Mouse (Mus musculus) small intestine, adult 2 months (tissue): Measurements from ENCODE around the gene Cdc42ep3. TPM values are rescaled to one million over a fixed set of nuclear protein-coding genes. Genes with fewer than 3 reads are reported as not detected.

Experiments
- H3K27ac ChIP-seq: fragments of 200-500 bp; 2 replicates; pipeline ENCODE4 v1.5.1; 2012; ENCODE audit warnings: low read depth, low read length, control low read depth, inconsistent platforms; ENCODE audit not compliant: insufficient read depth
- H3K27me3 ChIP-seq: fragments of 200-500 bp; 2 replicates; pipeline ENCODE4 v1.6.1; 2012; ENCODE audit warnings: mild to moderate bottlenecking, moderate library complexity, low read length, inconsistent platforms; ENCODE audit not compliant: control insufficient read depth, insufficient read depth
- H3K36me3 ChIP-seq: fragments of 200-500 bp; 2 replicates; pipeline ENCODE4 v1.6.1; 2012; ENCODE audit warnings: mild to moderate bottlenecking, low read length, control low read depth, inconsistent platforms; ENCODE audit not compliant: control insufficient read depth, insufficient read depth
- H3K4me1 ChIP-seq: fragments of 200-500 bp; 2 replicates; pipeline ENCODE4 v1.6.1; 2012; ENCODE audit warnings: low read length, inconsistent platforms, mixed read lengths; ENCODE audit not compliant: control insufficient read depth, insufficient read depth, insufficient read length
- H3K4me3 ChIP-seq: fragments of 200-500 bp; 2 replicates; pipeline ENCODE4 v1.5.1; 2012; ENCODE audit warnings: low read depth, mild to moderate bottlenecking, control low read depth, inconsistent platforms, low read length, moderate library complexity
- CTCF ChIP-seq: fragments of 200-500 bp; IDR thresholded peaks from 2 replicates; pipeline ENCODE4 v1.5.1; 2012; ENCODE audit warnings: low read depth, mild to moderate bottlenecking, control low read depth, inconsistent platforms, low read length, moderate library complexity, mixed read lengths; ENCODE audit not compliant: insufficient replicate concordance, insufficient read length; ENCODE audit errors: extremely low read depth
- POLR2A ChIP-seq: fragments of 200-500 bp; IDR thresholded peaks from 2 replicates; pipeline ENCODE4 v1.6.1; 2012; ENCODE audit warnings: low read depth, mild to moderate bottlenecking, control low read depth, inconsistent platforms, low read length, moderate library complexity
- WGBS: fragments of 180-500 bp; shearing (Covaris S2); methylation state at CpG from one replicate; pipeline ENCODE4 v1.1.7; 2018; 5-methylcytosine and 5-hydroxymethylcytosine counted together
- polyA plus RNA-seq: library from polyadenylated mRNA; depleted of rRNA; stranded (reverse); fragments of >200 nt; gene quantifications from 2 replicates; pipeline ENCODE4 v1.2.3, GENCODE M21; 2012; rRNA removed

Gene Cdc42ep3
- polyA plus RNA-seq: 4.4 and 5.0 TPM in 2 replicates

- peaks cover 14% of the 10 kb centered on the region for H3K27me3 ChIP-seq
- under 1% methylated on average over 73 of the region's 74 CpGs for WGBS
These were observed at the start of gene Cdc42ep3 for GRCm38 (mm10) chr17:79354444-79355270. Cdc42ep3 (minus strand) TSS chr17:79355091.

GRCm38 (mm10) chr17:79400356-79400755, 45.5 kb upstream of the Cdc42ep3 start:
- TF ChIP-seq CTCF (no peak), POLR2A (no peak)
- Histone ChIP-seq H3K27ac (no peak overlapping the region), H3K4me1 (no peaks in the 10 kb centered on the region), H3K4me3 (no peak overlapping the region), H3K36me3 (no peaks in the 10 kb centered on the region), H3K27me3 (no peaks in the 10 kb centered on the region)
- WGBS: 70% methylated on average over 2 of the region's 2 CpGs

More at GRCm38 (mm10) chr17:79354444-79355270, at the start of gene Cdc42ep3:
- peak within 1 kb of the TSS; percentile 74 for H3K4me3 ChIP-seq
- peaks cover 7% of the 10 kb centered on the region; the same call in 1 of the 2 replicates for H3K4me1 ChIP-seq
- peak within 1 kb of the TSS; percentile 75 for H3K27ac ChIP-seq
- TF ChIP-seq CTCF: no peak
- TF ChIP-seq POLR2A: peak; percentile 35; the same call in 1 of the 2 replicates
- no peaks in the 10 kb centered on the region for H3K36me3 ChIP-seq

- Histone ChIP-seq H3K27ac (no peak overlapping the region), H3K27me3 (no peaks in the 10 kb centered on the region), H3K4me3 (no peak overlapping the region), H3K4me1 (no peaks in the 10 kb centered on the region), H3K36me3 (no peaks in the 10 kb centered on the region)
- 76% methylated on average over 3 of the region's 3 CpGs for WGBS
- TF ChIP-seq CTCF: no peak
- TF ChIP-seq POLR2A: no peak
These were observed 43.5 kb upstream of the Cdc42ep3 start for GRCm38 (mm10) chr17:79398416-79398815.

- Histone ChIP-seq H3K4me1 (no peaks in the 10 kb centered on the region), H3K27me3 (no peaks in the 10 kb centered on the region), H3K36me3 (no peaks in the 10 kb centered on the region), H3K27ac (no peak overlapping the region), H3K4me3 (no peak overlapping the region)
- 36% methylated on average over 5 of the region's 5 CpGs for WGBS
- TF ChIP-seq CTCF (no peak), POLR2A (no peak)
These were observed 39.9 kb upstream of the Cdc42ep3 start for GRCm38 (mm10) chr17:79394799-79395198.

GRCm38 (mm10) chr17:79393886-79394285, 39.0 kb upstream of the Cdc42ep3 start:
- 61% methylated on average over 7 of the region's 7 CpGs for WGBS
- no peaks in the 10 kb centered on the region for H3K4me1 ChIP-seq
- no peaks in the 10 kb centered on the region for H3K27me3 ChIP-seq
- H3K4me3 ChIP-seq: no peak overlapping the region
- TF ChIP-seq CTCF: no peak
- no peak for TF ChIP-seq POLR2A
- H3K36me3 ChIP-seq: no peaks in the 10 kb centered on the region
- no peak overlapping the region for H3K27ac ChIP-seq

DNA sequence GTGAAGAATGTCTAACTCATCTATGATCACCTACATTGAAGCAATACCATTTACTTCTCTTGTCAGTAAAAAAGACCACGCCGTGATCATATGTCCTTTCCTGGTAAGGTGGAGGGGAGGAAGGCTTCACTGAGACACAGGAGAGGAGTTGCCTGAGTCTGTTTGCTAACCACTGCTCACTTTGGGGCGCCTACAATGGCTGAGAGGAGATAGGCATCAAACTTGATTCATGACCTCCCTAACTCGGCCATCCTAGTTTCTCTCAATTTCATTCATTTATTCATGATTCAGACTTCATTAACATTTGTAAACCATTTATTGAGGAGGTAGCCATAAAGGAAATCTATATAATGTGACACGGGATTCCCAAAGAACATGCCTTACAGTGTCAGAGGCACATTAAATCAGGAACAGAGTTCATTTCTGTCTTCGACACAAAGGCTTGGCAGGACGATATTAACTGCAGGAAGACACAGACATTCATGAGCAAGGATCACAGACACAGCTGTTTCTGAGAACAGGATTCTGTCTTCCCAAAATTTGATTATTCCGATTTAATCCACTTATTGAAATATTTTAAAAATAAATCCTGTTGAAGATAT, 32.7 kb upstream of the Cdc42ep3 start:
- WGBS: 76% methylated on average over 8 of the region's 8 CpGs
- Histone ChIP-seq H3K4me3 (no peak overlapping the region), H3K27ac (no peak overlapping the region), H3K27me3 (no peaks in the 10 kb centered on the region), H3K36me3 (no peaks in the 10 kb centered on the region), H3K4me1 (no peaks in the 10 kb centered on the region)
- TF ChIP-seq CTCF (no peak), POLR2A (no peak)

DNA sequence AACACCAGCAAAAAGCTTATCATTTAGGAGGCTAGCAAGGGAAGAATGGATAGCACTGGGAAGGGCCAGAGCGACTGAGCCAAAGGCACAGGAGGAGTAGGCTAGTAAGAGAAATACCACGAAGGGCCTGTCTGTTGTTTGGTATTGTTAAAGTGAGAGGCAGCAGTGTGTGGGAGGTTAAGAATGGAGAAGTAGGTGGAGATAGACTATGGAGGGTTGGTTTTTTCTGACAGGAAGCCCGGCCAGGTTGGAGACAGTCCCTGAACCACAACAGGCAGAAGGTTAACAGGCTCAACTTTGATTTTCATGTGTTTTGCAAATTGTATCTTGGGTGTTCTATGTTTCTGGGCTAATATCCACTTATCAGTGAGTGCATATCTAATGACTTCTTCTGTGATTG, 26.6 kb upstream of the Cdc42ep3 start:
- 71% methylated on average over 3 of the region's 3 CpGs for WGBS
- H3K4me1 ChIP-seq: no peaks in the 10 kb centered on the region
- H3K36me3 ChIP-seq: no peaks in the 10 kb centered on the region
- H3K27ac ChIP-seq: no peak overlapping the region
- no peak overlapping the region for H3K4me3 ChIP-seq
- H3K27me3 ChIP-seq: no peaks in the 10 kb centered on the region
- no peak for TF ChIP-seq POLR2A
- TF ChIP-seq CTCF: no peak
